Mouse (Mus musculus): ENCODE measurements around the gene Tmem247. TPM values are rescaled to one million over a fixed set of nuclear protein-coding genes. Genes with fewer than 3 reads are reported as not detected.

Gene Tmem247
- polyA plus RNA-seq, 1 experiment from 2014 or later = not detected

- 89% methylated on average over 6 of the region's 6 CpGs for WGBS
- Histone ChIP-seq H3K36me3 (ENCODE audit: control insufficient read depth, insufficient read depth, low read length) (no peaks in the 10 kb centered on the region), H3K9me3 (ENCODE audit: control insufficient read depth, low read length) (peaks cover 10% of the 10 kb centered on the region), H3K4me1 (ENCODE audit: control insufficient read depth, insufficient read depth, low read depth, low read length) (peaks cover 9% of the 10 kb centered on the region), H3K4me2 (ENCODE audit: low read length) (no peak overlapping the region), H3K27ac (ENCODE audit: low read depth, low read length) (peak overlapping the region; percentile 48; the same call in 1 of the 2 replicates), H3K27me3 (replicated peaks; ENCODE audit: control insufficient read depth, insufficient read depth, low read length) (no peaks in the 10 kb centered on the region), H3K4me3 (ENCODE audit: low read length) (no peak overlapping the region), H3K9ac (ENCODE audit: low read depth, low read length) (no peak overlapping the region)
- ATAC-seq = no peak
Measured at GRCm38 (mm10) chr17:86929355-86929754, 12.2 kb downstream of the Tmem247 start.

GRCm38 (mm10) chr17:86929981-86930380 is 12.8 kb downstream of the Tmem247 start:
- Histone ChIP-seq H3K27me3 (replicated peaks; ENCODE audit: control insufficient read depth, insufficient read depth, low read length) (no peaks in the 10 kb centered on the region), H3K4me1 (ENCODE audit: control insufficient read depth, insufficient read depth, low read depth, low read length) (peaks cover 9% of the 10 kb centered on the region)

GRCm38 (mm10) chr17:86932896-86933295 is 15.7 kb downstream of the Tmem247 start:
- Histone ChIP-seq H3K9ac (ENCODE audit: low read depth, low read length) (no peak overlapping the region), H3K36me3 (ENCODE audit: control insufficient read depth, insufficient read depth, low read length) (no peaks in the 10 kb centered on the region), H3K9me3 (ENCODE audit: control insufficient read depth, low read length) (no peaks in the 10 kb centered on the region), H3K27ac (ENCODE audit: low read depth, low read length) (peak overlapping the region; percentile 60; the same call in 1 of the 2 replicates), H3K4me3 (ENCODE audit: low read length) (no peak overlapping the region), H3K27me3 (replicated peaks; ENCODE audit: control insufficient read depth, insufficient read depth, low read length) (no peaks in the 10 kb centered on the region), H3K4me2 (ENCODE audit: low read length) (peak overlapping the region; percentile 29), H3K4me1 (ENCODE audit: control insufficient read depth, insufficient read depth, low read depth, low read length) (peaks cover 16% of the 10 kb centered on the region)
- peak; percentile 75 for ATAC-seq
- WGBS = 21% methylated on average over 5 of the region's 5 CpGs

More at GRCm38 (mm10) chr17:86929981-86930380, 12.8 kb downstream of the Tmem247 start:
- H3K4me3 ChIP-seq (ENCODE audit: low read length) = no peak overlapping the region
- no peak overlapping the region for H3K4me2 ChIP-seq (ENCODE audit: low read length)
- no peak overlapping the region for H3K27ac ChIP-seq (ENCODE audit: low read depth, low read length)
- no peaks in the 10 kb centered on the region for H3K36me3 ChIP-seq (ENCODE audit: control insufficient read depth, insufficient read depth, low read length)
- no peak overlapping the region for H3K9ac ChIP-seq (ENCODE audit: low read depth, low read length)
- no peak for ATAC-seq
- peaks cover 10% of the 10 kb centered on the region for H3K9me3 ChIP-seq (ENCODE audit: control insufficient read depth, low read length)

- H3K9ac ChIP-seq (ENCODE audit: low read depth, low read length) = peak overlapping the region; percentile 56; the same call in 1 of the 2 replicates
- peaks cover 16% of the 10 kb centered on the region for H3K4me1 ChIP-seq (ENCODE audit: control insufficient read depth, insufficient read depth, low read depth, low read length)
Measured at GRCm38 (mm10) chr17:86937064-86937463, 19.9 kb downstream of the Tmem247 start.

GRCm38 (mm10) chr17:86937497-86938155 is 20.5 kb downstream of the Tmem247 start:
- Histone ChIP-seq H3K4me3 (ENCODE audit: low read length) (peak overlapping the region; percentile 46), H3K4me2 (ENCODE audit: low read length) (peak overlapping the region; percentile 87), H3K27ac (ENCODE audit: low read depth, low read length) (peak overlapping the region; percentile 58), H3K9ac (ENCODE audit: low read depth, low read length) (peak overlapping the region; percentile 56), H3K4me1 (ENCODE audit: control insufficient read depth, insufficient read depth, low read depth, low read length) (peaks cover 11% of the 10 kb centered on the region), H3K36me3 (ENCODE audit: control insufficient read depth, insufficient read depth, low read length) (no peaks in the 10 kb centered on the region), H3K9me3 (ENCODE audit: control insufficient read depth, low read length) (no peaks in the 10 kb centered on the region), H3K27me3 (replicated peaks; ENCODE audit: control insufficient read depth, insufficient read depth, low read length) (no peaks in the 10 kb centered on the region)
- 2% methylated on average over 20 of the region's 20 CpGs for WGBS
- ATAC-seq = peak; percentile 89

More at GRCm38 (mm10) chr17:86937064-86937463, 19.9 kb downstream of the Tmem247 start:
- WGBS = 75% methylated on average over 2 of the region's 2 CpGs
- Histone ChIP-seq H3K27me3 (replicated peaks; ENCODE audit: control insufficient read depth, insufficient read depth, low read length) (no peaks in the 10 kb centered on the region), H3K9me3 (ENCODE audit: control insufficient read depth, low read length) (no peaks in the 10 kb centered on the region), H3K27ac (ENCODE audit: low read depth, low read length) (peak overlapping the region; percentile 58), H3K36me3 (ENCODE audit: control insufficient read depth, insufficient read depth, low read length) (no peaks in the 10 kb centered on the region), H3K4me2 (ENCODE audit: low read length) (peak overlapping the region; percentile 87), H3K4me3 (ENCODE audit: low read length) (no peak overlapping the region; the same call in 1 of the 2 replicates)
- ATAC-seq = no peak; the same call in 1 of the 2 replicates

- no peak for ATAC-seq
- peaks cover 7% of the 10 kb centered on the region for H3K4me1 ChIP-seq (ENCODE audit: control insufficient read depth, insufficient read depth, low read depth, low read length)
- H3K27me3 ChIP-seq (replicated peaks; ENCODE audit: control insufficient read depth, insufficient read depth, low read length) = no peaks in the 10 kb centered on the region
- no peaks in the 10 kb centered on the region for H3K9me3 ChIP-seq (ENCODE audit: control insufficient read depth, low read length)
- no peak overlapping the region for H3K27ac ChIP-seq (ENCODE audit: low read depth, low read length)
- H3K36me3 ChIP-seq (ENCODE audit: control insufficient read depth, insufficient read depth, low read length) = no peaks in the 10 kb centered on the region
- no peak overlapping the region for H3K4me2 ChIP-seq (ENCODE audit: low read length)
- H3K4me3 ChIP-seq (ENCODE audit: low read length) = no peak overlapping the region
- 65% methylated on average over 7 of the region's 7 CpGs for WGBS
- no peak overlapping the region for H3K9ac ChIP-seq (ENCODE audit: low read depth, low read length)
Measured at GRCm38 (mm10) chr17:86938683-86939082, 21.5 kb downstream of the Tmem247 start.

GRCm38 (mm10) chr17:86942112-86942511 is 25.0 kb downstream of the Tmem247 start:
- peaks cover 4% of the 10 kb centered on the region for H3K4me1 ChIP-seq (ENCODE audit: control insufficient read depth, insufficient read depth, low read depth, low read length)
- no peak overlapping the region for H3K9ac ChIP-seq (ENCODE audit: low read depth, low read length)
- no peak overlapping the region for H3K27ac ChIP-seq (ENCODE audit: low read depth, low read length)
- H3K4me3 ChIP-seq (ENCODE audit: low read length) = no peak overlapping the region
- no peak for ATAC-seq
- H3K36me3 ChIP-seq (ENCODE audit: control insufficient read depth, insufficient read depth, low read length) = no peaks in the 10 kb centered on the region
- no peaks in the 10 kb centered on the region for H3K27me3 ChIP-seq (replicated peaks; ENCODE audit: control insufficient read depth, insufficient read depth, low read length)
- H3K4me2 ChIP-seq (ENCODE audit: low read length) = no peak overlapping the region
- 76% methylated on average over 6 of the region's 6 CpGs for WGBS
- H3K9me3 ChIP-seq (ENCODE audit: control insufficient read depth, low read length) = no peaks in the 10 kb centered on the region

GRCm38 (mm10) chr17:86943158-86943557 is 26.0 kb downstream of the Tmem247 start:
- Histone ChIP-seq H3K36me3 (ENCODE audit: control insufficient read depth, insufficient read depth, low read length) (no peaks in the 10 kb centered on the region), H3K27ac (ENCODE audit: low read depth, low read length) (no peak overlapping the region), H3K4me3 (ENCODE audit: low read length) (no peak overlapping the region), H3K9ac (ENCODE audit: low read depth, low read length) (no peak overlapping the region), H3K4me1 (ENCODE audit: control insufficient read depth, insufficient read depth, low read depth, low read length) (peaks cover under 1% of the 10 kb centered on the region; the same call in 1 of the 2 replicates), H3K9me3 (ENCODE audit: control insufficient read depth, low read length) (no peaks in the 10 kb centered on the region), H3K27me3 (replicated peaks; ENCODE audit: control insufficient read depth, insufficient read depth, low read length) (no peaks in the 10 kb centered on the region), H3K4me2 (ENCODE audit: low read length) (no peak overlapping the region)
- WGBS = 93% methylated on average over 6 of the region's 6 CpGs
- no peak for ATAC-seq

- peaks cover 2% of the 10 kb centered on the region; the same call in 1 of the 2 replicates for H3K4me1 ChIP-seq (ENCODE audit: control insufficient read depth, insufficient read depth, low read depth, low read length)
Measured at GRCm38 (mm10) chr17:86946078-86946477, 28.9 kb downstream of the Tmem247 start.

More at GRCm38 (mm10) chr17:86946078-86946477, 28.9 kb downstream of the Tmem247 start:
- no peak overlapping the region for H3K9ac ChIP-seq (ENCODE audit: low read depth, low read length)
- H3K4me2 ChIP-seq (ENCODE audit: low read length) = no peak overlapping the region
- no peak overlapping the region for H3K4me3 ChIP-seq (ENCODE audit: low read length)
- no peak overlapping the region for H3K27ac ChIP-seq (ENCODE audit: low read depth, low read length)
- 45% methylated on average over 4 of the region's 4 CpGs for WGBS
- H3K36me3 ChIP-seq (ENCODE audit: control insufficient read depth, insufficient read depth, low read length) = no peaks in the 10 kb centered on the region
- ATAC-seq = no peak
- no peaks in the 10 kb centered on the region for H3K27me3 ChIP-seq (replicated peaks; ENCODE audit: control insufficient read depth, insufficient read depth, low read length)
- no peaks in the 10 kb centered on the region for H3K9me3 ChIP-seq (ENCODE audit: control insufficient read depth, low read length)
